Mouse (Mus musculus) T-helper 2 cell (primary cell): ENCODE results near the gene Ano8.
"Not testable (repeated sequence)": the region's sequence is repeated elsewhere in the genome, so short reads cannot be mapped to it uniquely, and the experiment has no call there.

Experiments used
- in situ Hi-C: fragments of 300-600 bp; cut with MboI, MseI; formaldehyde crosslinking; loops from one replicate; pipeline ENCODE4 v1.15.1; 2025; ENCODE audit warnings: high pct_unique_total_duplicates

The Ano8 gene

GRCm38 (mm10) chr8:71485142-71486135, at the start of gene Ano8:
Ano8 (minus strand) TSS chr8:71485963.
- in situ Hi-C loops = loop anchor here (5.0 kb wide), 2 partner anchors 52 to 813 kb away; partner anchors contain the start of genes Bst2 and Lsm4

GRCm38 (mm10) chr8:71534263-71534810, 48.6 kb upstream of the Ano8 start:
- in situ Hi-C loops = loop anchor here (10.0 kb wide), 1 partner anchor 1910 kb away; the partner anchor contains the start of gene Zfp868

GRCm38 (mm10) chr8:71530735-71531467, 45.1 kb upstream of the Ano8 start:
- in situ Hi-C loops = loop anchor here (10.0 kb wide), 1 partner anchor 1906 kb away; the partner anchor contains the start of gene Zfp868

- in situ Hi-C loops = no loop called here
Measured at GRCm38 (mm10) chr8:71528362-71529073, 42.8 kb upstream of the Ano8 start.

GRCm38 (mm10) chr8:71527162-71527870, 41.6 kb upstream of the Ano8 start:
- in situ Hi-C loops = no loop called here

GRCm38 (mm10) chr8:71526272-71526671, 40.5 kb upstream of the Ano8 start:
- in situ Hi-C loops = no loop called here

GRCm38 (mm10) chr8:71525226-71526050, 39.7 kb upstream of the Ano8 start, which contains the start of gene Ccdc194:
Ccdc194 (minus strand) TSS chr8:71525711.
- in situ Hi-C loops = no loop called here

- in situ Hi-C loops = loop anchor here (5.0 kb wide), 1 partner anchor 79 kb away; no protein-coding TSS in a partner anchor
Measured at GRCm38 (mm10) chr8:71521634-71522033, 35.9 kb upstream of the Ano8 start.

GRCm38 (mm10) chr8:71519037-71519825, 33.5 kb upstream of the Ano8 start:
- in situ Hi-C loops = not testable (repeated sequence)

GRCm38 (mm10) chr8:71516786-71517185, 31.0 kb upstream of the Ano8 start:
- in situ Hi-C loops = no loop called here

GRCm38 (mm10) chr8:71515043-71515442, 29.3 kb upstream of the Ano8 start:
- in situ Hi-C loops = no loop called here

- in situ Hi-C loops = no loop called here
Measured at GRCm38 (mm10) chr8:71513018-71513754, 27.4 kb upstream of the Ano8 start.

- in situ Hi-C loops = no loop called here
Measured at GRCm38 (mm10) chr8:71511644-71512043, 25.9 kb upstream of the Ano8 start, which contains the start of gene Plvap. Plvap (minus strand) TSS chr8:71511752.

GRCm38 (mm10) chr8:71509316-71509715, 23.6 kb upstream of the Ano8 start:
- in situ Hi-C loops = no loop called here

- in situ Hi-C loops = no loop called here
Measured at GRCm38 (mm10) chr8:71507589-71508104, 21.9 kb upstream of the Ano8 start.

- in situ Hi-C loops = no loop called here
Measured at GRCm38 (mm10) chr8:71505979-71506378, 20.2 kb upstream of the Ano8 start.

- in situ Hi-C loops = no loop called here
Measured at GRCm38 (mm10) chr8:71505326-71505725, 19.6 kb upstream of the Ano8 start.

- in situ Hi-C loops = no loop called here
Measured at GRCm38 (mm10) chr8:71504349-71504748, 18.6 kb upstream of the Ano8 start.
